Mouse (Mus musculus): ENCODE measurements around the gene Ndufs7. TPM values are rescaled to one million over a fixed set of nuclear protein-coding genes. Genes with fewer than 3 reads are reported as not detected.

Gene Ndufs7
- total and polyA plus RNA-seq, 2 experiments from 2014 or later = 291 to 430 TPM

GRCm38 (mm10) chr10:80288657-80289056, 39.7 kb downstream of the Ndufs7 start:
- peaks cover 21% of the 10 kb centered on the region for H3K36me3 ChIP-seq (ENCODE audit: insufficient read depth, low read length)
- DNase-seq (ENCODE audit: low spot score) (no peak), ATAC-seq (no peak)
- H3K9me3 ChIP-seq (ENCODE audit: low read length) = no peaks in the 10 kb centered on the region
- 59% methylated on average over 8 of the region's 8 CpGs for WGBS
- peak; percentile 47 for TF ChIP-seq CTCF (IDR thresholded peaks at IDR 0.05; ENCODE audit: low read depth)
- H3K4me3 ChIP-seq (ENCODE audit: low read length) = no peak overlapping the region
- H3K4me2 ChIP-seq (ENCODE audit: low read depth, low read length) = no peak overlapping the region
- no peak overlapping the region for H3K27ac ChIP-seq
- no peaks in the 10 kb centered on the region for H3K27me3 ChIP-seq (ENCODE audit: insufficient read depth, low read length)
- H3K4me1 ChIP-seq (ENCODE audit: insufficient read depth, low read length) = 0 out of 2 replicates have a peak, but pooled peaks cover 3% of the 10 kb centered on the region
- no peak overlapping the region for H3K9ac ChIP-seq (replicated peaks; ENCODE audit: low read length)

DNA sequence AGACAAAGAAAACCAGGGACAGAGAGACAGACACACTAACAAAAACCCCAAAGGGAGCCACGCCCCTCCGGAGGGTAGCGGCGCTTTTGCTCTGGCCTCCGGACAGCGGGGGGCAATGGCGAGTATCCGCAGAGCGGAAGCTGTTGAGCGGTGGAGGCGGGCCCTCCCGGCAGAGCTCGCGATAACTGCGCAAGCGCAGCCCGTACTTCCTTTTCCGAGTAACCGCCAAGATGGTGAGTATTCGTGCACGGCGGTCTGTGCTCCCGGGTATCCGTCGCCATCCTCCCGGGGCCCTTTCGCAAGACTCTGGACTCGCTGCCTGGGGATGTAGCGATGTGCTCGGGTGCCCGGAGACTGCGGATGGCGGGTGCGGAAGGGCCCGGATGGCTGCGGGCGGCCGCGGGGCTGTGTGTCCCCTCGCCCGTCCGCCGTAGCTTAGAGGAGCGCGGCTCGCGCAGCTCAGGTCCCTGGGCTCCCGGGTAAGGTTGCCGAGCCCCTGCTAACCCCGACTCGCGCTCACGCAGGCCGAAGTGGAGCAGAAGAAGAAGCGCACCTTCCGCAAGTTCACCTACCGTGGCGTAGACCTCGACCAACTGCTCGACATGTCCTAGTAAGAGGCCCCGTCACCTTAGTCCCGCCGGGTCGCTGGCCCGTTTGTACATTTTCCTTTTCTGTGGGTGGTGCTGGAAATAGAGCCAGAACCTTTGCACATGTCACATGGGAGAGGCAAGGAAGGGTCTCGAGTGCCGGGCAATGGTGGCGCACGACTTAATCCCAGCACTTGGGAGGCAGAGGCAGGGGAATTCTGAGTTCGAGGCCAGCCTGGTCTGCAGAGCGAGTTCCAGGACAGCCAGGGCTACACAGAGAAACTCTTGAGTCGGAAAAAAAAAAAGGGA, 43.6 kb downstream of the Ndufs7 start, which contains the start of gene Rps15:
Gene Rps15 (plus strand): TSS at position 203 of the 896 bp plus-strand sequence.
- Histone ChIP-seq H3K9ac (replicated peaks; ENCODE audit: low read length) (peak within 1 kb of the TSS; percentile 94), H3K27ac (peak within 1 kb of the TSS; percentile 96), H3K36me3 (ENCODE audit: insufficient read depth, low read length) (peaks cover 15% of the 10 kb centered on the region; the same call in 1 of the 2 replicates), H3K4me1 (ENCODE audit: insufficient read depth, low read length) (peaks cover 20% of the 10 kb centered on the region), H3K4me3 (ENCODE audit: low read length) (peak within 1 kb of the TSS; percentile 67), H3K27me3 (ENCODE audit: insufficient read depth, low read length) (no peaks in the 10 kb centered on the region), H3K9me3 (ENCODE audit: low read length) (no peaks in the 10 kb centered on the region), H3K4me2 (ENCODE audit: low read depth, low read length) (peak within 1 kb of the TSS; percentile 95)
- DNase-seq (ENCODE audit: low spot score) (peak; percentile 99), ATAC-seq (peak; percentile 83)
- under 1% methylated on average over 68 of the region's 72 CpGs for WGBS
- TF ChIP-seq CTCF (IDR thresholded peaks at IDR 0.05; ENCODE audit: low read depth) = peak; percentile 68

GRCm38 (mm10) chr10:80293325-80293724, 44.4 kb downstream of the Ndufs7 start:
- 20% methylated on average over 14 of the region's 14 CpGs for WGBS
- no peaks in the 10 kb centered on the region for H3K9me3 ChIP-seq (ENCODE audit: low read length)
- H3K4me2 ChIP-seq (ENCODE audit: low read depth, low read length) = peak overlapping the region; percentile 95
- no peaks in the 10 kb centered on the region for H3K27me3 ChIP-seq (ENCODE audit: insufficient read depth, low read length)
- H3K27ac ChIP-seq = peak overlapping the region; percentile 96
- peaks cover 11% of the 10 kb centered on the region; the same call in 1 of the 2 replicates for H3K36me3 ChIP-seq (ENCODE audit: insufficient read depth, low read length)
- peak overlapping the region; percentile 67 for H3K4me3 ChIP-seq (ENCODE audit: low read length)
- peak; percentile 20; the same call in 1 of the 2 replicates for TF ChIP-seq CTCF (IDR thresholded peaks at IDR 0.05; ENCODE audit: low read depth)
- no peak for ATAC-seq
- DNase-seq (ENCODE audit: low spot score) = no peak
- H3K4me1 ChIP-seq (ENCODE audit: insufficient read depth, low read length) = peaks cover 29% of the 10 kb centered on the region
- H3K9ac ChIP-seq (replicated peaks; ENCODE audit: low read length) = peak overlapping the region; percentile 94

DNA sequence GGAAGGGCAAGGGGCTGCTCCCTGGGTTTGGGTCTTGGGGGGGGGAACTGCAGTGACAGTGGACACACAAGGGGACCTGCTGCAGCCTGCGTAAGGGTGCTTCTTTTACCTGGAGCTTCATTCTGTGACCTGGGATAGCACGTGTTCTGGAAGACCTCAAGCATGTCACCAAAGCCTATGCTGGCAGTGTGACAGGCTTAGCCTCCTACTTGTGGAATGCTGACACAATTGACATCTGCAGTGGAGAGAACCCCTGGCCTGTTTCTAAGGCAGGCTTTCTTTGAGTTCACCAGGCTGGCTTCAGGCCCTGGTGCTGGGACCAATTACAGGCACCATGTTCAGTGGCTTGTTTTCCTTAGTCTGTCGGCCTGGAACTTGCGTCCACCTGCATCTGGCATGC, 45.4 kb downstream of the Ndufs7 start:
- WGBS = 70% methylated on average over 4 of the region's 4 CpGs
- H3K4me2 ChIP-seq (ENCODE audit: low read depth, low read length) = no peak overlapping the region
- no peak overlapping the region for H3K4me3 ChIP-seq (ENCODE audit: low read length)
- H3K9me3 ChIP-seq (ENCODE audit: low read length) = no peaks in the 10 kb centered on the region
- H3K36me3 ChIP-seq (ENCODE audit: insufficient read depth, low read length) = peaks cover 10% of the 10 kb centered on the region; the same call in 1 of the 2 replicates
- DNase-seq (ENCODE audit: low spot score) (no peak), ATAC-seq (no peak)
- TF ChIP-seq CTCF (IDR thresholded peaks at IDR 0.05; ENCODE audit: low read depth) = no peak
- H3K9ac ChIP-seq (replicated peaks; ENCODE audit: low read length) = peak overlapping the region; percentile 4; the same call in 1 of the 2 replicates
- 0 out of 2 replicates have a peak overlapping the region, but pooled peaks have one; percentile 6 for H3K27ac ChIP-seq
- no peaks in the 10 kb centered on the region for H3K27me3 ChIP-seq (ENCODE audit: insufficient read depth, low read length)
- peaks cover 31% of the 10 kb centered on the region for H3K4me1 ChIP-seq (ENCODE audit: insufficient read depth, low read length)

DNA sequence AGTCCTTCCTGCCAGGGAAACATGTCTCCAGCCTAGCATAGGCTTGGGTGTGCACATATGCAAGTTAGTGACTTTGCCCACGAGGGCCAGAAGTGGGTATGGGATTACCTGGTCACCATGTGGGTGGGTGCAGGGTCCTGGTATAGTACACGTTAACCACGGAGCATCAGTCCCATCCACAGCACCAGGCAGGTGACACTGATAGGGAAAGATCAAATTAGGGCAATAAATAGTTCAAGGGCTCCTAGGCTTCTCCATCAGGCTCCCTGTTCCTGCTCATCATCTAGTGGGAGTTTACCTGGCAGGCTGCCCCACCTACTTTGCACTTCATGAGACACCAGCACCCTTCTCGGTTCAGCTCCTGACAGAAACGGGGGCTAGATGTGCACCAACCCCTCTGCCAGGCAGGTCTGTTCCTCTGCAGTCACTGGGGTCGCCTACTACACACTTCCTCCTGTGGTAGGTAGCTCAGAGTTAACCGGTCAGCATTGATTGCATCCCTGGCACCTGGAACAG, 45.9 kb downstream of the Ndufs7 start:
- H3K4me2 ChIP-seq (ENCODE audit: low read depth, low read length) = no peak overlapping the region
- H3K9me3 ChIP-seq (ENCODE audit: low read length) = no peaks in the 10 kb centered on the region
- H3K36me3 ChIP-seq (ENCODE audit: insufficient read depth, low read length) = peaks cover 10% of the 10 kb centered on the region; the same call in 1 of the 2 replicates
- H3K9ac ChIP-seq (replicated peaks; ENCODE audit: low read length) = no peak overlapping the region
- peak overlapping the region; percentile 99 for H3K27ac ChIP-seq
- 45% methylated on average over 7 of the region's 7 CpGs for WGBS
- no peaks in the 10 kb centered on the region for H3K27me3 ChIP-seq (ENCODE audit: insufficient read depth, low read length)
- TF ChIP-seq CTCF (IDR thresholded peaks at IDR 0.05; ENCODE audit: low read depth) = no peak
- DNase-seq (ENCODE audit: low spot score) (no peak), ATAC-seq (no peak)
- H3K4me3 ChIP-seq (ENCODE audit: low read length) = no peak overlapping the region
- H3K4me1 ChIP-seq (ENCODE audit: insufficient read depth, low read length) = peaks cover 31% of the 10 kb centered on the region

- Histone ChIP-seq H3K36me3 (ENCODE audit: insufficient read depth, low read length) (peaks cover 10% of the 10 kb centered on the region; the same call in 1 of the 2 replicates), H3K4me2 (ENCODE audit: low read depth, low read length) (peak within 1 kb of the TSS; percentile 79), H3K4me1 (ENCODE audit: insufficient read depth, low read length) (peaks cover 31% of the 10 kb centered on the region), H3K9me3 (ENCODE audit: low read length) (no peaks in the 10 kb centered on the region), H3K4me3 (ENCODE audit: low read length) (peak within 1 kb of the TSS; percentile 48), H3K27ac (peak within 1 kb of the TSS; percentile 99), H3K27me3 (ENCODE audit: insufficient read depth, low read length) (no peaks in the 10 kb centered on the region), H3K9ac (replicated peaks; ENCODE audit: low read length) (peak within 1 kb of the TSS; percentile 64)
- peak; percentile 52 for ATAC-seq
- WGBS = under 1% methylated on average over 26 of the region's 26 CpGs
- DNase-seq (ENCODE audit: low spot score) = peak; percentile 94
- TF ChIP-seq CTCF (IDR thresholded peaks at IDR 0.05; ENCODE audit: low read depth) = peak; percentile 78
These were observed 46.9 kb downstream of the Ndufs7 start, which contains the start of gene Apc2 for GRCm38 (mm10) chr10:80295618-80296425. Apc2 (plus strand) TSS chr10:80295977.
